Mouse (Mus musculus) liver, adult 2 months (tissue): ENCODE measurements at regions not wholly inside any gene's neighbourhood (a gene's known extent, or its start where the extent isn't known, plus 50 kb on each side); places are given as distances from the start of the nearest gene placed in this dataset.

ENCODE experiments used
- CTCF ChIP-seq: fragments of 200-500 bp; IDR thresholded peaks from 2 replicates; pipeline ENCODE4 v1.5.1; 2011; ENCODE audit warnings: low read depth, low read length, control low read depth
- POLR2A ChIP-seq: fragments of 200-500 bp; IDR thresholded peaks from 2 replicates; pipeline ENCODE4 v1.6.1; 2011; ENCODE audit warnings: low read length, control low read depth; ENCODE audit not compliant: insufficient read depth; ENCODE audit errors: extremely low read depth

DNA sequence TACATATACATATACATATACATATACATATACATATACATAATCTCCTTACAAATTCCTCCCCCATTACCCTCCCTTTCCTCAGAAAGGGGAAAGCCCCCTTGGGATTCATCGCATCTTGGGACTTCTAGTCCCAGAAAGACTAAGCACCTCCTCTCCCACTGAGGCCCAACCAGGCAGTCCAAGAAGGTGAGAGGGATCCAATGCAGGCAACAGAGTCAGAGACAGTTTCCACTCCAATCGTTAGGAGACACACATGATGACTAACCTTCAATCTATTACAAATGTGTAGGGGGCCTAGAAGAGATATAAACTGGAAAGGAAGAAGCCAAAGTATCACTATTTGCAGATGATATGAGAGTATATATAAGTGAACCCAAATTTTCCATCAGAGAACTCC is 323.3 kb downstream of the Mat2b start:
- TF ChIP-seq CTCF (no peak), POLR2A (no peak)
